Mouse (Mus musculus) heart, postnatal 0 days (tissue): Measurements from ENCODE around the gene Flot1.

Source experiments
- CTCF ChIP-seq: IDR thresholded peaks from 2 replicates; pipeline ENCODE4 v1.5.1; 2016; ENCODE audit warnings: antibody characterized with exemption, control low read depth, low read depth
- EP300 ChIP-seq: IDR thresholded peaks from 2 replicates; pipeline ENCODE4 v1.6.1; 2016; ENCODE audit warnings: antibody characterized with exemption, low read depth

DNA sequence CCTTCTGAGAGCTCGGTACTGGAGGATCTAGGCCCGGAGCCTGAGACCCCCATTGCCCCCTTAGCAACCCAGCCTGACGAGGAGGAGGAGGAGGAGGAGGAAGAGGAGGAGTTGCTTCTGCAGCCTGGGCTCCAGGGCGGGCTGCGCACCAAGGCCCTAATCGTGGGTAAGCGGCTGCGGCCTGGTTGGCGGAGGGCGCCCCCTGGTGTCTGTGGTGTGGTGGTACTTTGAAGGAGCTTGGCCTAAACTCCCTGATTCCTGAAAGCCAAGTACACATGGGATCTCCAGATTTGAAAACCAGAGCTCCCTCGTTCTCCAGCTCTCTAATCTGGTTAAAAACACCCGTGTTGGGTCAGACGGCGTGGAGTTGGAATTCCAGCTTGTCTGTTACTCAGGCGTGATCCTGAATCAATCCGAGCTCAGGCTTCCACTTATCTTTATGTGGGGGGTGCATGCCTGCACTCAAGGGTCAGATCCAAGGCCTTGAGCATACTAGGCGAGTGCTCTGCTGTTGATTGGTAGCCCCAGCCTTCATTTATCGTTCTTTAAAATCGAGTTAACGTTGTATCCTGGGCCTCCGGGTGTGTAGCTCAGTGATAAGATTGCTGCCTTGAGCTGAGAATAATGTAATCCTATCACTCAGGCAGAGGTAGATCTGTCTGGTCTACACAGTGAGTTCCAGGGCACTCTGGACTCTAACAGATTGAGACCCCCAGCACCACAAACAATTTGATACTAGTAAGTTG lies 50.9 kb downstream of the Flot1 start:
- TF ChIP-seq CTCF = peak; percentile 94
- no peak for TF ChIP-seq EP300
